In genomic region chr16:94125172-94125981, GRCm38 (mm10) we compare ENCODE assay signal across 8 mouse cellular contexts. TPM values are rescaled to one million over a fixed set of nuclear protein-coding genes. Genes with fewer than 3 reads are reported as not detected.
DNase-seq lines count a peak whose midpoint lies in the region; ATAC-seq and TF ChIP-seq lines count a peak whose summit lies in the region.

No protein-coding gene starts in this region.

- intact Hi-C loops in gastrocnemius, postnatal 14 days (cut with DNase I; ENCODE audit: low total_unique reads) = no loop called here

- 2% methylated on average over 81 of the region's 83 CpGs for WGBS in heart, embryonic 12.5 days
- WGBS in limb, embryonic 10.5 days = 1% methylated on average over 83 of the region's 83 CpGs
- under 1% methylated on average over 83 of the region's 83 CpGs for WGBS in olfactory bulb, adult 2 months

- no peaks in the 10 kb centered on the region for H3K36me3 ChIP-seq in heart, embryonic 12.5 days
- no peaks in the 10 kb centered on the region for H3K36me3 ChIP-seq in limb, embryonic 10.5 days

- H3K4me2 ChIP-seq in heart, embryonic 12.5 days = peak overlapping the region; percentile 99

- no peak overlapping the region for H3K27ac ChIP-seq in heart, embryonic 12.5 days (ENCODE audit: poor library complexity, severe bottlenecking)
- peak overlapping the region; percentile 85 for H3K27ac ChIP-seq in limb, embryonic 10.5 days
- no peak overlapping the region for H3K27ac ChIP-seq in olfactory bulb, adult 2 months (ENCODE audit: insufficient read depth, low read depth, low read length)

- no peak for TF ChIP-seq CTCF in olfactory bulb, adult 2 months (IDR thresholded peaks at IDR 0.05; ENCODE audit: insufficient read depth, low read depth, low read length)

- peak overlapping the region; percentile 62 for H3K9ac ChIP-seq in heart, embryonic 12.5 days

- DNase-seq in heart, adult 9 months (ENCODE audit: low spot score in 2 of 2) = no peak
- peak; percentile 13 for DNase-seq in thymus, postnatal 0 days (ENCODE audit: low spot score)
- no peak for DNase-seq in thymus, postnatal 36 days
- DNase-seq in limb, embryonic 10.5 days (ENCODE audit: low spot score) = peak; percentile 69
- no peak for DNase-seq in gastrocnemius, postnatal 14 days
- DNase-seq in cerebellum, adult 9-10 months = no peak

- no peaks in the 10 kb centered on the region for H3K9me3 ChIP-seq in heart, embryonic 12.5 days (replicated peaks)
- H3K9me3 ChIP-seq in limb, embryonic 10.5 days (replicated peaks) = no peaks in the 10 kb centered on the region

- no peak for TF ChIP-seq POLR2A in olfactory bulb, adult 2 months (IDR thresholded peaks at IDR 0.05; ENCODE audit: insufficient read depth, low read depth, low read length)

- peak; percentile 36; the same call in 1 of the 2 replicates for ATAC-seq in heart, embryonic 12.5 days (ENCODE audit: insufficient number of reproducible peaks, low FRiP score)

- peaks cover 18% of the 10 kb centered on the region for H3K4me1 ChIP-seq in heart, embryonic 12.5 days (replicated peaks)
- H3K4me1 ChIP-seq in limb, embryonic 10.5 days = peaks cover 33% of the 10 kb centered on the region
- peaks cover 13% of the 10 kb centered on the region for H3K4me1 ChIP-seq in olfactory bulb, adult 2 months (ENCODE audit: control insufficient read depth, insufficient read depth, low read length)

- peaks cover 65% of the 10 kb centered on the region for H3K27me3 ChIP-seq in heart, embryonic 12.5 days (replicated peaks)
- peaks cover 89% of the 10 kb centered on the region for H3K27me3 ChIP-seq in limb, embryonic 10.5 days (ENCODE audit: low read depth, poor library complexity, severe bottlenecking)

- peak overlapping the region; percentile 52 for H3K4me3 ChIP-seq in heart, embryonic 12.5 days
- peak overlapping the region; percentile 61 for H3K4me3 ChIP-seq in limb, embryonic 10.5 days
- H3K4me3 ChIP-seq in olfactory bulb, adult 2 months (ENCODE audit: insufficient read depth, low read depth, low read length) = peak overlapping the region; percentile 48

RNA-seq across cellular contexts. Expression of gene Sim2, which starts 40.6 kb away (rescaled TPM):
- polyA plus RNA-seq in heart, embryonic 12.5 days (2016; fragmentation: Nextera tagmentation; extraction: Ambion mirVana) = not detected in 2 replicates
- 0.08 TPM in 1 of 2 replicates, not detected in the other for polyA plus RNA-seq in thymus, postnatal 0 days (2015; fragmentation: Nextera tagmentation; extraction: Ambion mirVana)
- 2.2 and 2.9 TPM in 2 replicates for polyA plus RNA-seq in limb, embryonic 10.5 days (2016; fragmentation: Nextera tagmentation; extraction: Ambion mirVana)
- not detected in 2 replicates for polyA plus RNA-seq in olfactory bulb, adult 2 months (2012; ENCODE audit: insufficient read depth, insufficient read length, low replicate concordance, missing spikeins)
- 10 to 100 TPM in 1 of 2 experiments, 1 to 10 TPM in 1; 9.7 to 11.4 TPM for total RNA-seq in gastrocnemius, postnatal 14 days (2021)

Comparison
In these comparisons a context has a peak if more than half of its experiments do, and no peak if none do; other contexts are left out.
1. DNase-seq: peak in thymus, postnatal 0 days (single experiment) and limb, embryonic 10.5 days (single experiment); none in heart, adult 9 months (0 of 2), thymus, postnatal 36 days (0 of 2), gastrocnemius, postnatal 14 days (single experiment) and cerebellum, adult 9-10 months (single experiment).
2. Peak in every context shown above with its lines, with median percentiles within 50 percentile points of each other: H3K4me3 ChIP-seq.